Mouse (Mus musculus) stomach, embryonic 14.5 days (tissue): ENCODE data around the gene Rnf4. TPM values are rescaled to one million over a fixed set of nuclear protein-coding genes. Genes with fewer than 3 reads are reported as not detected.

Experiments
- ATAC-seq: fragments of 200-750 bp; cut with Nextera tagmentation; 2 replicates; pipeline ENCODE4 v1.8.0; 2017; ENCODE audit warnings: low read depth, moderate TSS enrichment; ENCODE audit not compliant: insufficient number of reproducible peaks, insufficient read depth, low FRiP score
- H3K27ac ChIP-seq: fragments of 300-500 bp; sonication (generic); 2 replicates; pipeline ENCODE4 v1.5.1; 2014; ENCODE audit warnings: mild to moderate bottlenecking, low read length, moderate library complexity, mixed read lengths
- H3K27me3 ChIP-seq: fragments of 300-500 bp; sonication (generic); 2 replicates; pipeline ENCODE4 v1.6.1; 2014; ENCODE audit warnings: low read length, control low read depth, mixed read lengths; ENCODE audit not compliant: control insufficient read depth, insufficient read depth
- H3K36me3 ChIP-seq: fragments of 300-500 bp; sonication (generic); 2 replicates; pipeline ENCODE4 v1.6.1; 2014; ENCODE audit warnings: mild to moderate bottlenecking, control low read depth, low read length, moderate library complexity, mixed read lengths; ENCODE audit not compliant: control insufficient read depth, insufficient read depth
- H3K4me1 ChIP-seq: fragments of 300-500 bp; sonication (generic); 2 replicates; pipeline ENCODE4 v1.6.1; 2014; ENCODE audit warnings: low read length, control low read depth, mixed read lengths; ENCODE audit not compliant: control insufficient read depth, insufficient read depth
- H3K4me2 ChIP-seq: fragments of 300-500 bp; sonication (generic); replicated peaks from 2 replicates; pipeline ENCODE4 v1.6.1; 2014; ENCODE audit warnings: low read depth, low read length, control low read depth
- H3K4me3 ChIP-seq: fragments of 300-500 bp; sonication (generic); 2 replicates; pipeline ENCODE4 v1.5.1; 2014; ENCODE audit warnings: low read depth, low read length, control low read depth
- H3K9ac ChIP-seq: fragments of 300-500 bp; sonication (generic); replicated peaks from 2 replicates; pipeline ENCODE4 v1.6.1; 2014; ENCODE audit warnings: low read depth, mild to moderate bottlenecking, control low read depth, low read length, moderate library complexity, mixed read lengths
- H3K9me3 ChIP-seq: fragments of 300-500 bp; sonication (generic); 2 replicates; pipeline ENCODE4 v1.6.1; 2016; ENCODE audit warnings: low read depth, low read length, control low read depth; ENCODE audit not compliant: control insufficient read depth
- WGBS: fragments of 180-500 bp; shearing (Covaris S2); extraction: QIAGEN DNeasy Blood & Tissue Kit; methylation state at CpG from one replicate; pipeline ENCODE4 v1.1.7; 2014; 5-methylcytosine and 5-hydroxymethylcytosine counted together
- polyA plus RNA-seq: library from polyadenylated mRNA; unstranded; fragments of >200 nt; fragmentation: Nextera tagmentation; extraction: Ambion mirVana; gene quantifications from 2 replicates; pipeline ENCODE4 v1.2.1, GENCODE M21; 2014

Rnf4 gene
- polyA plus RNA-seq, 1 experiment from 2014 or later, result 183 TPM

DNA sequence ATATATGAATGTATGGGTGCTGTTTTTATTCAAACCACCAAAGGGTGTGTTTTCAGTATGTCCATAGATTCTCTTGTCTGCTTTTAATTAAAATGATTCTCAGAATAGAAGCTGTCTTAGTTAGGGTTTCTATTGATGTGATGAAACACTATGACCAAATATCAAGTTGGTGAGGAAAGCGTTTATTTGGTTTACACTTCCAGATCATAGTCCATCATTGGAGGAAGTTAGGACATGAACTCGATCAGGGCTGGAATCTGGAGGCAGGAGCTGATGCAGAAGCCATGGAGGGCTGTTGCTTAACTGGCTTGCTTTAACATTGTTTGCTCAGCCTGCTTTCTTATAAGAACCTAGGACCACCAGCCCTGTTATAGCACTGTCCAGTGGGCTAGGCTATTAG lies 45.6 kb downstream of the Rnf4 start:
- no peaks in the 10 kb centered on the region for H3K4me1 ChIP-seq
- no peak overlapping the region for H3K9ac ChIP-seq
- no peak overlapping the region for H3K4me2 ChIP-seq
- ATAC-seq, result no peak
- peaks cover 13% of the 10 kb centered on the region for H3K9me3 ChIP-seq
- 85% methylated on average over 2 of the region's 2 CpGs for WGBS
- H3K27ac ChIP-seq, result no peak overlapping the region
- H3K4me3 ChIP-seq, result no peak overlapping the region
- no peaks in the 10 kb centered on the region for H3K36me3 ChIP-seq
- no peaks in the 10 kb centered on the region for H3K27me3 ChIP-seq

DNA sequence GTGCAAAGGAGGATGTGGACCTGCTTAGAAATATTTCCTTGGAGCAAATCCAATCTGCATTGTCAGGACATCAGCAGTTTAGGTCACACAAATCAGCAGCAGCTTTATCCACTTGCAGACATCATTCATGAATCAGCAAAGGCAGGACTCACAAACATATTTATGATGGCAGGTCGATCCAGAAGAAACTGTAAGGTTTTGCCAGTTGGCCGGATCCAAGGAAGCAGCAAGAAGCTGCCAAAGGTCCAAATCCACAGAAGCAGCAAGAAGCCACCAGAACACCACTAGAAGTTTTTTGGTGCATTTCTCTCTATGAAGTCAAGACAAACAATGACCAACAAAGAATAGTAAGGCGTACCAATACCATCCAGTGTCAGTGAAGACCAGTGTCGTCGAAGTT lies 49.5 kb downstream of the Rnf4 start:
- no peaks in the 10 kb centered on the region for H3K36me3 ChIP-seq
- H3K27ac ChIP-seq, result no peak overlapping the region
- no peak overlapping the region for H3K9ac ChIP-seq
- H3K4me2 ChIP-seq, result no peak overlapping the region
- ATAC-seq, result no peak
- peaks cover 13% of the 10 kb centered on the region for H3K9me3 ChIP-seq
- WGBS, result 98% methylated on average over 5 of the region's 5 CpGs
- H3K27me3 ChIP-seq, result no peaks in the 10 kb centered on the region
- H3K4me1 ChIP-seq, result no peaks in the 10 kb centered on the region
- no peak overlapping the region for H3K4me3 ChIP-seq

DNA sequence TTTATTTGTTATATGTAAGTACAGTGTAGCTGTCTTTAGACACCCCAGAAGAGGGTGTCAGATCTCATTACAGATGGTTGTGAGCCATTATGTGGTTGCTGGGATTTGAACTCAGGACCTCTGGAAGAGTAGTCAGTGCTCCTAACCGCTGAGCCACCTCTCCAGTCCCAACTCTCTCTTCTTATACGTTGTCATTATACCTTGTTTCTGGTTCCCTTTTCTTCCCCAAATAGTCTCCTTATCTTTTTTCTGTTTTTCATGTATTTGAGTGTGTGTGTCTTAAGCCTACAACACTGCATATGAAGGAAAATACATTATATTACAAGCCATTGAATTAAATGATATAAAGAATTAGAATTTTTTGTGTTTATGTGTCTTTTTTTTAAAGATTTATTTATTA lies 50.7 kb downstream of the Rnf4 start:
- H3K9me3 ChIP-seq, result peaks cover 13% of the 10 kb centered on the region
- H3K4me1 ChIP-seq, result no peaks in the 10 kb centered on the region
- no peak overlapping the region for H3K9ac ChIP-seq
- WGBS, result 94% methylated on average over 2 of the region's 2 CpGs
- no peak overlapping the region for H3K4me3 ChIP-seq
- no peak for ATAC-seq
- H3K36me3 ChIP-seq, result no peaks in the 10 kb centered on the region
- no peak overlapping the region for H3K27ac ChIP-seq
- H3K4me2 ChIP-seq, result no peak overlapping the region
- no peaks in the 10 kb centered on the region for H3K27me3 ChIP-seq

DNA sequence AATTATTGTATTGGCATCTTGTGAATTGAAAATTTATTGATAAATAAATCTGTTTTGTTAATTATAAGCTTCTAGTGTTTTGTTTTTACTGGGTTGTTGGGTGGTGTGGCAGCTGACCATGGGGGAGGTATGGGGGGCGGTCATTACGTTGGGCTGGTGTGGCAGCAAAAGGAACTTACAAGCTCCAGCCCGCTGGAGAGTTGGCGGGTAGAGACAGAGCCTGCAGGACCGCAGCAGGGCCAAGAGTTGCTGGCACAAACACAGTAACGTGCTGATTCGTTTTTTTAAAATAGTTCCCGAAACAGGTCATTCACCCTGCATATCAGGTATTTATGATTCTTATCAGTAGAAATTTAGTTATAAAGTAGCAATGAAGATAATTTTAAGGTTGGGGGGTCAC lies 57.2 kb downstream of the Rnf4 start:
- H3K4me1 ChIP-seq, result no peaks in the 10 kb centered on the region
- no peaks in the 10 kb centered on the region for H3K36me3 ChIP-seq
- 92% methylated on average over 8 of the region's 8 CpGs for WGBS
- H3K9me3 ChIP-seq, result no peaks in the 10 kb centered on the region
- H3K4me2 ChIP-seq, result no peak overlapping the region
- no peak overlapping the region for H3K27ac ChIP-seq
- no peak for ATAC-seq
- H3K27me3 ChIP-seq, result no peaks in the 10 kb centered on the region
- H3K4me3 ChIP-seq, result no peak overlapping the region
- H3K9ac ChIP-seq, result no peak overlapping the region

DNA sequence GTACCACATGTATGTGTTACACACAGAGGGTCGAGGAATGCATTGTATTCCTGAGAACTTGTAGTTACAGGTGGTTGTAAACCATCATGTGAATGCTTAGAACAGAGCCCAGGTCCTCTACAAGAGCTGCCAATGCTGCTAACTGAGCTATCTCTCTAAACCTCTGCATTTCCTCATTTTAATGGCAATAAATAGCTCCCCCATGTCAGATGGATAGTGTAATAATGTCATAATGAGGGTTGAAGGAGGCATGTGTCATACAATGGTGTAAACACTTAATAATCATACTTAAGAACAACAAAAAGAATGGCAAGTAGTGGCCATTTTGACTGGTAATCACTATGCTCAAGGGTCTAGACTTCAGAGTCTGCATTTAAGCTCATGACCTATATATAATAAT lies 59.3 kb downstream of the Rnf4 start:
- Histone ChIP-seq H3K9me3 (no peaks in the 10 kb centered on the region), H3K4me1 (no peaks in the 10 kb centered on the region), H3K36me3 (no peaks in the 10 kb centered on the region), H3K4me3 (no peak overlapping the region), H3K27me3 (no peaks in the 10 kb centered on the region), H3K9ac (no peak overlapping the region), H3K27ac (no peak overlapping the region), H3K4me2 (no peak overlapping the region)
- WGBS, result 91% methylated on average over 1 of the region's 1 CpGs
- ATAC-seq, result no peak

DNA sequence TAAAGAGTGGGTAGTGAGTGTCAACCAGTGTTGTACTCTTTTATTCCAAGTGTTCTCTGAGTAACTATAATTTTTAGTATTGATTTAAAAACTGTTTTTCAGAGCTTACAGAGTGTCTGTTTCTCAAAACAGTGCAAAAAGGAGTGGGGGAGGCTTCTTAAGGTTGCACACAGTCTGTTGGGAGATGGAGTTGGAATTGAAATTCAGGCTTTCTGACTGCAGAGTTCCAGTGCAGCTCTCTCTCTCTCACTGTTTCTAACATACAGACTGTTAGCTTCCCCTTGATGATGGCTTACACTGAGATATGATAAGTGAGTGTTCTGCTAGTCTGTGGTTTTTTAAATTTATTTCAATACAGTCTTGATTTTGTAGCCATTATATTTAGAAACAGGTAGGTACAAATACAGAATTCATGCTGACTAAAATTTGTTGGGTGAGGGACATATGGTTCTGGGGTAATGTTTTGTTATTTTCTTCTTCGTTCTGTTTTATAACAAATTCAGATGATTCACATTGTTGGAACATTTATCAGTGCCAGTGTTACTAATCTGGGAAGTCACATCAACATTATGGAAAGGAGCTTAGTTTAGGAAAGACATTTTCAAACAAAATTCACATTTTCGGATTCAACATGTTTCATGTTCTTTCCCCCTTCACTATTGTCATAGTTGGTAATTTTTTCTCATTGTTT lies 59.9 kb downstream of the Rnf4 start:
- WGBS, result 69% methylated on average over 2 of the region's 2 CpGs
- Histone ChIP-seq H3K27me3 (no peaks in the 10 kb centered on the region), H3K36me3 (no peaks in the 10 kb centered on the region), H3K9me3 (no peaks in the 10 kb centered on the region), H3K9ac (no peak overlapping the region), H3K4me1 (no peaks in the 10 kb centered on the region), H3K4me2 (no peak overlapping the region), H3K4me3 (no peak overlapping the region), H3K27ac (no peak overlapping the region)
- ATAC-seq, result no peak

DNA sequence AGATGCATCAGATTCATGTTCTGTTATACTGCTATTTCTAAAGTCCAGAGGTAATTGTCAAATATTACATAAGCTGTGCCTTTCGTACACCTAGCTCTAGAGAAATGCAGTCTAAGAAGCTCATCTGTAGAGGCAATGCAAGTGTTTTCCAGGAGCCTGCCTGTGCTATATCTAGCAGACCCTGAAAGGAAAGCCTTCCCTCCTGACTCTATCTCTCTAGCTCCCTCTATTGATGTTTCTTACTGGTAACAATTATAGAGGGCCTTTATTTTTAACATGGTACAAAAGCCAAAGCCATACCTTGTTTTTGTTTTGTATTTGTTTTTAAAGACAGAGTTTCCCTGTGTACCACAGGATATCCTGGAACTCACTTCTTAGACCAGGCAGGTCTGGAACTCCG lies 61.8 kb downstream of the Rnf4 start:
- Histone ChIP-seq H3K27me3 (no peaks in the 10 kb centered on the region), H3K36me3 (no peaks in the 10 kb centered on the region), H3K4me1 (no peaks in the 10 kb centered on the region), H3K9ac (no peak overlapping the region), H3K4me3 (no peak overlapping the region), H3K9me3 (no peaks in the 10 kb centered on the region), H3K4me2 (no peak overlapping the region), H3K27ac (no peak overlapping the region)
- ATAC-seq, result no peak
- 90% methylated on average over 2 of the region's 2 CpGs for WGBS

DNA sequence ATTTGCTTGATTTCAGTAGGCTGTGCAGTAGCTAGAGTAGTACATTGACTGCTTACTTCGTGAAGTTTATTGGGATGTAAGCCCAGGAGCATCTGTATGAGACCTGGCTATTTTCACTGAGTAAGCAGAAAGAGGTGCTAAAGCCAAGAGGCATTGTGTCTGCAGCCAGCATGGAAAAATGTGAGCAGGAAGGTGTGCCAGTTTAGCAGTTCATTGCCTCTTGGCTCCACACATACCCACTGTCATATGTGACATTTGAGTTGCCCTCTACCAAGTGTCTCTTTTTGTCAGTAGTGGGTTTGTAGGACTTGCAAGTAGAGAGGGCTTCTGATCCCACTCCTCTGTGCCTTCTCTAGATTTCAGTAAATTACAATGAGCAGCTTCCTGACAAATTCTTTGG lies 62.2 kb downstream of the Rnf4 start:
- 71% methylated on average over 1 of the region's 1 CpGs for WGBS
- H3K36me3 ChIP-seq, result no peaks in the 10 kb centered on the region
- ATAC-seq, result no peak

More for the DNA sequence above, 62.2 kb downstream of the Rnf4 start:
- H3K27me3 ChIP-seq, result no peaks in the 10 kb centered on the region
- no peak overlapping the region for H3K9ac ChIP-seq
- H3K4me3 ChIP-seq, result no peak overlapping the region
- H3K4me2 ChIP-seq, result no peak overlapping the region
- no peaks in the 10 kb centered on the region for H3K4me1 ChIP-seq
- no peaks in the 10 kb centered on the region for H3K9me3 ChIP-seq
- no peak overlapping the region for H3K27ac ChIP-seq
